Mouse (Mus musculus): Measurements from ENCODE around the gene Gm5447. TPM values are rescaled to one million over a fixed set of nuclear protein-coding genes. Genes with fewer than 3 reads are reported as not detected.

Gene Gm5447
- polyA plus RNA-seq, 1 experiment from 2014 or later, result not detected

DNA sequence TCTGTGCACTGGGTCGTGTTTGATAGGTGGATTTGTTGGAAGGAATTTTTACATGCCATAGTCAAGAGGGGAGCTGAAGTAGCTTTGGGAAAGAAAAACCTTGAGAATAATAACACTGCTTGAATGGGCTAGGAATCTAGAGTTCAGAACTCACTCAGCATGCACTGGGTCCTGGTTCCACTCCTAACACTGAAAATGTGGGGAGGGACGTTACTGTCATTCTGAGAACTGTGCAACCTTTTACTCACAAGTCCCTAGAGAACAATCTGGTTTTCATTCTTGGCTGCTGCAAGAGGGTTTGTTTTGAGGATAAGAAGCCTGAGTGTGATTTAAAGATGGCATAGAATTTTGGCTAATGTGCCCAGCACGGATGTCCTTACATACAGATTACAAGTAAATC, 49.7 kb downstream of the Gm5447 start:
- Histone ChIP-seq H3K9me3 (replicated peaks; ENCODE audit: control insufficient read depth, low read length) (no peaks in the 10 kb centered on the region), H3K36me3 (ENCODE audit: control insufficient read depth, insufficient read depth) (no peaks in the 10 kb centered on the region), H3K4me2 (ENCODE audit: low read depth, low read length) (no peak overlapping the region), H3K27me3 (ENCODE audit: control insufficient read depth, insufficient read depth, low read depth, low read length) (no peaks in the 10 kb centered on the region), H3K27ac (ENCODE audit: low read length) (no peak overlapping the region), H3K4me3 (ENCODE audit: low read depth, low read length) (no peak overlapping the region), H3K4me1 (ENCODE audit: control insufficient read depth, low read depth, low read length) (no peaks in the 10 kb centered on the region), H3K9ac (ENCODE audit: low read depth, low read length) (no peak overlapping the region)
- WGBS (ENCODE audit: insufficient replicate concordance), result 57% methylated on average over 3 of the region's 3 CpGs
- no peak for ATAC-seq (ENCODE audit: low read depth)

Other genes starting within 250 kb of the Gm5447 start
- gene Irf4, start 225.0 kb upstream of the Gm5447 start, polyA plus RNA-seq (2015; fragmentation: Nextera tagmentation; extraction: Ambion mirVana), result 0.28 and 0.55 TPM in 2 replicates
- 0.07 TPM in 1 of 2 replicates, not detected in the other for gene Hus1b, start 26.4 kb upstream of the Gm5447 start, polyA plus RNA-seq (2015; fragmentation: Nextera tagmentation; extraction: Ambion mirVana)
- gene Exoc2, start 111 bp upstream of the Gm5447 start, polyA plus RNA-seq (2015; fragmentation: Nextera tagmentation; extraction: Ambion mirVana), result 11.7 and 14.4 TPM in 2 replicates